Mouse (Mus musculus) frontal cortex, postnatal 36 days (tissue): ENCODE data around the gene Olfr1256.

ENCODE experiments used
- DNase-seq, 2 experiments: peaks; one replicate each; pipeline ENCODE4 v3.0.0; 2022; ENCODE audit warnings: low spot score in 2 of 2

The Olfr1256 gene

DNA sequence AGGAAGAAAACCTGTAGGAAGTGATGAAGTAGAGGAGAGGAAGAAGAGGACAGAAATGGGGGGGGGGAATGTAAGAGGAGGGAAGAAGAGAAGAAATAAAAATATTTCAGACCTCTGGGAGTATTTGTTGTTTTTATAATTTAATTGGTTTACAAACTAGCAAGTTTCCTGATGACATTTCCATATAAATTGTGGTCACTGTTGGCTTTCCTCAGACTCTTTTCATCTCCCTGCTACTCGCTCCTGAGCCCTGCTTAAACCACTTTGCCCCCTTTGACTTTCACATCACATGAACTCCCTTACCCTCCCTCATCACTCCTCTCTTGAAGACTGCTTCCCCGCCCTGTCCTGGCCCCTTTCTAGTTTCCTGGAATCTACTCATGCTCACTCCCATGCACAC lies at the start of gene Olfr1256:
Gene Olfr1256, minus strand, starts transcription at position 101 of the 400 bp plus-strand sequence.
- no peak for DNase-seq

GRCm38 (mm10) chr2:89878137-89878536 lies 36.8 kb upstream of the Olfr1256 start, which contains the start of gene Olfr1257:
Gene Olfr1257 (plus strand): TSS chr2:89878437.
- DNase-seq, result no peak

- no peak for DNase-seq
Observed at GRCm38 (mm10) chr2:89849230-89849629, 7.9 kb upstream of the Olfr1256 start.

- no peak for DNase-seq
Observed at GRCm38 (mm10) chr2:89848105-89848504, 6.8 kb upstream of the Olfr1256 start, which contains the start of gene Olfr48. Gene Olfr48 (minus strand): TSS chr2:89848205.

- DNase-seq, result no peak
Observed at GRCm38 (mm10) chr2:89820216-89820615, 21.1 kb downstream of the Olfr1256 start.

DNA sequence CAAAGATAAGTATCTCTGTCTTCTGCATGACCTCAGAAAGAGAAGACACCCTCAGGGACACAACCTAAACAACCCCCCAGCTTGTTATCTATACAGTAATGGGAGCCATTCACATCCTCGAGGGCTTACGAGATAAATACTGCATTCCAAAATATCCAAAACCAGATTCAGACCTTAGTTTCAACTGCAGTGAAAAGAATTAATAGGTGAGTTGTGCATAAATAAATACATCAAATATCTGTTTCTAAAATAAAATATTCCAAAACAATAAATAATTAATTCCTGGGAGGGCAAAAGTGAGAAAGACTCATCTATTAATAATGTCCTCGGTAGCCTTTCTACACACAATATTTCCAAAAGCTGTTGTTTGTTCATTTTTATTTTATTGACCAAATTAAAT lies 29.6 kb downstream of the Olfr1256 start, which contains the start of gene Olfr1255:
Gene Olfr1255, plus strand, starts transcription at position 301 of the 400 bp plus-strand sequence.
- DNase-seq, result no peak

DNA sequence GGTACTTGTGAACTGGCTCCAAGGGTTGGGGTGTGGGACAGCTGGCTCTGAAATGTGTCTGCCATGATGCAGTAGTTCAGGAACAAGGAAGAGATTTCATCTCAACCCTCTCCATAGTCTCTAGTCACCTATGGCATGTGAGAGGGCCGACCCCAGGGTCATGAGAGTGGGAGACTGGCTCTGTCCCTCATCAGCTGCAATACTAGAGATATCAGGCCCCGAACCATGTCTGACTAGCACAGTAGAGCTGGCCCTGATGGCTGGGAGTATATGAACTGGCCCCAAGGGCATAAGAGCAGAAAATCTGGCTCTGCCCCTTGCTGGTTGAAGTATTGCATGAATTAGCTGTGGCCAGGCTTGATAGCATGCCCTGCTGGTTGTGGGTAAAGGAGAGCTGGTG lies 30.6 kb downstream of the Olfr1256 start:
- no peak for DNase-seq

GRCm38 (mm10) chr2:89799583-89799982 lies 41.8 kb downstream of the Olfr1256 start:
- peak in 1 of 2 experiments; percentile 2 for DNase-seq

DNA sequence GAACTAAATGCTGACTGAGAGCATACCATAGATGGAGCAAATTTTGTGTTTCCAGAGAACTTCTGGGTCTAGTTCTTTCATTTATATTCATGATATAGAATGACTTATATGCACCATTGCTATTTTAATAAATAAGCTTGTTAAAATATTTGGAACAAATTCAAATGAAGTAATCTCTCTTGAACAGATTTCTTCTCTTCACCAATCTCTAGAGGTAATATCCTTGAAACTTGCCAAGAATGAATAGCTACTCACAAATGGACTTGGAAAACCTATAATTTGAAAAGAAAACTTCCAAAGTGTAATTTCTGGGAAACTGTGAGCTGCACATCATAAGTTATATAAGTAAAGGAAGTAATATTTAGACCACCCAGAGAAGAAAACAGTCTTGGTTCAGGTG lies 47.8 kb downstream of the Olfr1256 start, which contains the start of gene Olfr1254:
Gene Olfr1254, minus strand, starts transcription at position 101 of the 400 bp plus-strand sequence.
- DNase-seq, result no peak
